Mouse (Mus musculus) spleen, adult 12 weeks (tissue): ENCODE measurements at regions not wholly inside any gene's neighbourhood (a gene's known extent, or its start where the extent isn't known, plus 50 kb on each side); places are given as distances from the start of the nearest gene placed in this dataset.

Experiments
- DNase-seq: peaks from one replicate; pipeline ENCODE4 v3.0.0; 2022; ENCODE audit warnings: low spot score

- DNase-seq: no peak
These were observed 60.9 kb downstream of the Psmg1 start for GRCm38 (mm10) chr16:95929700-95930435.

- no peak for DNase-seq
These were observed 62.2 kb downstream of the Psmg1 start for GRCm38 (mm10) chr16:95928290-95929260.

- DNase-seq: no peak
These were observed 64.2 kb downstream of the Psmg1 start for GRCm38 (mm10) chr16:95926558-95926957.

- DNase-seq: no peak
These were observed 66.0 kb downstream of the Psmg1 start for GRCm38 (mm10) chr16:95924716-95925115.

GRCm38 (mm10) chr16:95923991-95924390 lies 66.8 kb downstream of the Psmg1 start:
- DNase-seq: no peak

- no peak for DNase-seq
These were observed 68.3 kb downstream of the Psmg1 start for GRCm38 (mm10) chr16:95922369-95922934.

- no peak for DNase-seq
These were observed 69.6 kb downstream of the Psmg1 start for GRCm38 (mm10) chr16:95921169-95921568.

GRCm38 (mm10) chr16:95918651-95919425 lies 71.9 kb downstream of the Psmg1 start:
- DNase-seq: no peak

- no peak for DNase-seq
These were observed 72.9 kb downstream of the Psmg1 start for GRCm38 (mm10) chr16:95917635-95918407.

GRCm38 (mm10) chr16:95913879-95914278 lies 76.9 kb downstream of the Psmg1 start:
- DNase-seq: no peak

- DNase-seq: no peak
These were observed 86.1 kb downstream of the Psmg1 start for GRCm38 (mm10) chr16:95904531-95905165.

GRCm38 (mm10) chr16:95903383-95903913 lies 87.3 kb downstream of the Psmg1 start:
- no peak for DNase-seq

- no peak for DNase-seq
These were observed 88.6 kb downstream of the Psmg1 start for GRCm38 (mm10) chr16:95902177-95902576.

GRCm38 (mm10) chr16:95901388-95901787 lies 89.4 kb downstream of the Psmg1 start:
- no peak for DNase-seq

- no peak for DNase-seq
These were observed 90.6 kb downstream of the Psmg1 start for GRCm38 (mm10) chr16:95900181-95900580.

- DNase-seq: no peak
These were observed 91.1 kb downstream of the Psmg1 start for GRCm38 (mm10) chr16:95899672-95900071.

- DNase-seq: no peak
These were observed 92.9 kb downstream of the Psmg1 start for GRCm38 (mm10) chr16:95897843-95898242.

GRCm38 (mm10) chr16:95896126-95896525 lies 94.6 kb downstream of the Psmg1 start:
- DNase-seq: no peak

GRCm38 (mm10) chr16:95893534-95894290 lies 97.0 kb downstream of the Psmg1 start:
- DNase-seq: no peak

- DNase-seq: no peak
These were observed 98.4 kb downstream of the Psmg1 start for GRCm38 (mm10) chr16:95892356-95892755.
